Mouse (Mus musculus): Measurements from ENCODE around the gene Fbxo24.

GRCm38 (mm10) chr5:137631591-137631990 is 2.8 kb upstream of the Fbxo24 start:
- TF ChIP-seq CTCF (IDR thresholded peaks at IDR 0.05; ENCODE audit: borderline replicate concordance, control insufficient read depth, extremely low read depth, insufficient read depth, low read length, poor library complexity) (no peak), POLR2A (IDR thresholded peaks at IDR 0.05; ENCODE audit: control insufficient read depth, extremely low read depth, insufficient read depth, low read length, poor library complexity) (no peak)

Data from thymus, adult 2 months (tissue).